Mouse (Mus musculus) WW6 (cell line): ENCODE results near the gene Asmt.

Experiments used
- DNase-seq: peaks from one replicate; pipeline ENCODE4 v3.0.0-alpha.2; 2013; ENCODE audit warnings: low read depth, low spot score

The Asmt gene

DNA sequence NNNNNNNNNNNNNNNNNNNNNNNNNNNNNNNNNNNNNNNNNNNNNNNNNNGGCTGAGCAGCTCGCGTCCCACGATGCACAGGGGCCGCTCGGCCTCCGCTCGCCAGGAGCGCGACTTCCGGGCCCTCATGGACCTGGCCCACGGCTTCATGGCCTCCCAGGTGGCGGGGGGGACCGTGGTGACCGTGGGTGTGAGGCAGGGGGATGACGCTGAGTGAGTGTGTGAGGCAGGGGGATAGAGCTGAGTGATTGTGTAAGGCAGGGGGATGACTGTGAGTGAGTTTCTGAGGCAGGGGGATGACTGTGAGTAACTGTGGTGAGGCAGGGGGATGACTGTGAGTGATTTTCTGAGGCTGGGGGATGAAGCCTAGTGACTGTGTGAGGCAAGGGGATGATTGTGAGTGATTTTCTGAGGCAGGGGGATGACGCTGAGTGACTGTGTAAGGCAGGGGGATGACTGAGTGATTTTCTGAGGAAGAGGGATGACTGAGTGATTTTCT lies at the start of gene Asmt:
TSS of gene Asmt (plus strand) at position 51 of the 499 bp plus-strand sequence.
- no peak for DNase-seq

- no peak for DNase-seq
Measured at GRCm38 (mm10) chrX:170673233-170673951, 948 bp downstream of the Asmt start.

DNA sequence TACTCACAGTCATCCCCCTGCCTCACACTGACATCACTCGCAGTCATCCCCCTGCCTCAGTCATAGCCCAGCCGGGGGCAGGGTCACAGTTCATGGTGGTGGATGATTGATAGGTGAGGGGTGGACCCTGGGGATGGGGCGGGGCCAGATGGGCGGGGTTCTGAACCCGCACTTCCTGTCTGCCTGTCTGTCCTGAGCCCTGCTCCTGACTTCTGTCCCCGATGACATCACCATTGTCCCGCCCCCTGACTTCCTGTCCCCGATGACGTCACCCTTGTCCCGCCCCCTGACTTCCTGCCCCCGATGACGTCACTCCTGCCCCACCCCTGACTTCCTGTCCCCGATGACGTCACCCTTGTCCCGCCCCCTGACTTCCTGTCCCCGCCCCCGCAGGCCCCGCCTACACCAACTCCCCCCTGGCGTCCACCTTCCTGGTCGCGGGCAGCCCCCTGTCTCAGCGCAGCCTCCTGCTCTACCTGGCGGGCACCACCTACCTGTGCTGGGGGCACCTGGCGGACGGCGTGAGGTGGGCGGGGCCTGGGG lies 1.9 kb downstream of the Asmt start:
- no peak for DNase-seq

- DNase-seq = no peak
Measured at GRCm38 (mm10) chrX:170674885-170675876, 2.7 kb downstream of the Asmt start.

- DNase-seq = no peak
Measured at GRCm38 (mm10) chrX:170675923-170676605, 3.6 kb downstream of the Asmt start.

DNA sequence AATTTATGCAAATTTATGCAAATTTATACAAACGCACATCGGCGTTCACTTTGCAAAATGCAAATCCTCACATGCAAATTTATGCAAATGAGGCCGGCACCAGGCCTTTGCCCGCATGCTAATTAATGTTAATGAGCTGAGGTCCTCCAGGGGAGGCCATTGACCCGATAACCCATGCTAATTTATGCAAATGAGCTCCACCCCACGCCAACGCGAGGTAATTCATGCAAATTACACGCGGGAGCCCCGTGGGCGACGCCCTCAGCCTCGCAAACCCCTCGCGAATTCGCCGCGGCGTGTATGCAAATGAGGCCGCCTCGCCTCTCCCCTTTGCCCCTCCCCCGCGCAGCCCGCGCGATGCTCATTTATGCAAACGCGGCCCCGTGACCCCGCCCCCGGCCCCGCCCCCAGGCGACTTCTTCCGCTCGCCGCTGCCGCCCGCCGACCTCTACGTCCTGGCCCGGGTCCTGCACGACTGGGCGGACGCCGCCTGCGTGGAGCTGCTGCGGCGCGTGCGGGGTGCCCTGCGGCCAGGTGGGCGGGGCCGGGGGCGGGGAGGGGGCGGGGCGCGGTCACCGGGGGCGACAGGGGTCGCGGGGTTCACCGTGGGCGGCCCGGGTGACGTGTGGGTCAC lies 4.3 kb downstream of the Asmt start:
- DNase-seq = no peak

- no peak for DNase-seq
Measured at GRCm38 (mm10) chrX:170677266-170677665, 4.8 kb downstream of the Asmt start.

DNA sequence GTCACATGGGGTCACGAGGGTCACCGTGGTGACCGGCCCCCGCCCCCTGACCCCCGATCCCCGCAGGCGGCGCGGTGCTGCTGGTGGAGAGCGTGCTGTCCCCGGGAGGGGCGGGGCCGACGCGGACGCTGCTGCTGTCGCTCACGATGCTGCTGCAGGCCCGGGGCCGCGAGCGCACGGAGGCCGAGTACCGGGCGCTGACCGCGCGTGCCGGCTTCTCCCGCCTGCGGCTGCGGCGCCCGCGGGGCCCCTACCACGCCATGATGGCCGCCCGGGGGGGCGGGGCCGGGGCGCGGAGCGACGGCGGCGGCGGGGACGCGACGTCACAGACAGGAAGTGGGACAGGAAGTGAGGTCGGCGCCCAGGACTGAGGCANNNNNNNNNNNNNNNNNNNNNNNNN lies 5.2 kb downstream of the Asmt start:
- DNase-seq = no peak
